Mouse (Mus musculus): Measurements from ENCODE around the gene Thsd7a. TPM values are rescaled to one million over a fixed set of nuclear protein-coding genes. Genes with fewer than 3 reads are reported as not detected.

The Thsd7a gene
- total and polyA plus RNA-seq, 3 experiments: 0.30 TPM; not detected in 2

DNA sequence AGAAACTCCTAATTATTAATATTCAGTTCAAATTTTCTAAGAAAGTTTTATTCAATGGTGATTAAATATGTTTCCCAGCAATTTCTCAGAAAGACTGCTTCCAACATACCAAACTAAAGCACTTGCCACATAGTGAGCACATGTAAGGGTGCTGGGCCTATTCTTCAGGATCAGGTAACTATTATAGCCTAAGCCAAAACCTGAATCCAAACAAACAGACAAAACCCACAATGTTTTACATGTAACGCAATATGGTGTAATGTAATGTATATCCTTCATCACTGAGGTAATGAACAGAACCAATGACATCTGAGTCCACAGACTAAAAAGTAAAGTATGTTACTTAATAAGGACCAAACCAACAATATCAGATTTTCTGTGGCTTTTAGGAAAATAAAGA lies 346.2 kb downstream of the Thsd7a start:
- dilution Hi-C loops (cut with MboI; ENCODE audit: extremely low pct_ligation_motif_present, extremely low pct_unique_long_range_greater_than_20kb, low sequenced_read_pairs) (no loop called here), in situ Hi-C loops (cut with MboI; ENCODE audit: low pct_ligation_motif_present, low pct_unique_long_range_greater_than_20kb, low sequenced_read_pairs) (no loop called here)
- DNase-seq (ENCODE audit: extremely low read depth): no peak
- Histone ChIP-seq H3K9ac (ENCODE audit: insufficient read depth, low read depth) (no peak overlapping the region), H3K4me2 (ENCODE audit: insufficient read depth, low read depth, poor library complexity, severe bottlenecking) (no peak overlapping the region), H3K27me3 (replicated peaks) (no peaks in the 10 kb centered on the region), H3K27ac (ENCODE audit: insufficient read depth, low read depth) (no peak overlapping the region), H3K9me3 (replicated peaks; ENCODE audit: low read length) (no peaks in the 10 kb centered on the region), H3K79me2 (replicated peaks; ENCODE audit: control insufficient read depth, extremely low read depth, insufficient read depth, poor library complexity, severe bottlenecking) (no peaks in the 10 kb centered on the region), H3K36me3 (replicated peaks in 1 of 2; ENCODE audit: control insufficient read depth in 1 of 2, insufficient read depth in 1 of 2, low read length in 1 of 2) (no peaks in the 10 kb centered on the region), H3K4me1 (ENCODE audit: control insufficient read depth in 1 of 2, insufficient read depth in 2 of 2) (no peaks in the 10 kb centered on the region), H3K4me3 (replicated peaks in 1 of 3; ENCODE audit: low read depth in 2 of 3, low read length in 2 of 3, poor library complexity in 1 of 3) (no peak overlapping the region)
- no peak for TF ChIP-seq TCF12 (IDR thresholded peaks at IDR 0.05; ENCODE audit: low read depth, low read length)
- TF ChIP-seq JUN (IDR thresholded peaks at IDR 0.05; ENCODE audit: insufficient read depth, low read depth, low read length): no peak
- no peak for TF ChIP-seq ZNF384 (IDR thresholded peaks at IDR 0.05; ENCODE audit: low read depth, low read length)
- no peak for TF ChIP-seq HCFC1 (IDR thresholded peaks at IDR 0.05; ENCODE audit: low read depth, low read length)
- no peak for TF ChIP-seq POLR2AphosphoS2 (IDR thresholded peaks at IDR 0.05; ENCODE audit: low read depth, low read length)
- no peak for TF ChIP-seq IRF4 (IDR thresholded peaks at IDR 0.05; ENCODE audit: low read depth, low read length)
- no peak for TF ChIP-seq ETS1 (conservative IDR thresholded peaks at IDR 0.05; ENCODE audit: low read depth, low read length)
- no peak for TF ChIP-seq JUND (conservative IDR thresholded peaks at IDR 0.05; ENCODE audit: low read depth, low read length)
- TF ChIP-seq SMC3 (IDR thresholded peaks at IDR 0.05; ENCODE audit: low read depth, low read length): no peak
- no peak for TF ChIP-seq NELFE (IDR thresholded peaks at IDR 0.05; ENCODE audit: low read depth, low read length)
- no peak for TF ChIP-seq E2F4 (IDR thresholded peaks at IDR 0.05; ENCODE audit: insufficient replicate concordance, low read depth, low read length)
- TF ChIP-seq BHLHE40 (IDR thresholded peaks at IDR 0.05; ENCODE audit: low read depth, low read length): no peak
- TF ChIP-seq MYC (IDR thresholded peaks at IDR 0.05; ENCODE audit: low read depth, low read length): no peak
- no peak for TF ChIP-seq UBTF (IDR thresholded peaks at IDR 0.05; ENCODE audit: low read depth, low read length)

DNA sequence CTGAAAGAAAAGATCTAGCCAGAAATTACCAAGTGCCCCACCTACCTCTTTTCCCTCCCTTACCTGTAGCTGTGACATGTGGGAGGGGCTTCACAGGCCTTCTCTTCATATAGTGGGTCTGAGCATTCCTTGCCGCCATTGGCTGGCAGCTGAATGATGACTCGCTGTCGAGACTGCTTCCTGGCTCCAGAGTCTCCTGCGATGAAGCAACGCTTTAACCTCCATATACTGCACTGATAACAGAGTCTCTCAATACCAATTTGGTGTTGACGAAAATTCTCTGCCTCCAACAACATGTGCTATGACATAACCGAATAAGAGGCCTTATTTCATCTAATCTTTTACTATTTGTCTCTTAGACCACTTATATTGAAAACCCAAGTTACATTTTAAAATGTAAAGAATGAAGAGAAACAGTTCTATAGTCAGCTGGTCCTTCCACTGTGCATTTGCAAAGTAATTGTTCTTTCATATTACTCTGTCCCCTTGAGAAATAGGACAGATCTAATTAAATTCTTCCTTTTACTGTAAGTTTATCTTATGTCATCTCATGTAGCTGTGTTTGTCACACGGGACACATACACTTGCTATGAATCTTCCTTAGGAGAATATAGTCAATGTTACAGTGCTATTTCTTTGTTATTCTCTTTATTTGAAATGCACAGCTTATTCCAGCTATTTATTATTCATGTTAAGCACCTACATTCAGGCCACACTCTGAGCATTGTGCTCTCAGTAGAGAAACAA lies 351.3 kb downstream of the Thsd7a start:
- DNase-seq (ENCODE audit: extremely low read depth): no peak
- no peak for TF ChIP-seq BHLHE40 (IDR thresholded peaks at IDR 0.05; ENCODE audit: low read depth, low read length)
- TF ChIP-seq MAFK (IDR thresholded peaks at IDR 0.05; ENCODE audit: insufficient replicate concordance, low read length): no peak
- no peak for TF ChIP-seq RAD21 (IDR thresholded peaks at IDR 0.05; ENCODE audit: low read depth, low read length)
- TF ChIP-seq MXI1 (IDR thresholded peaks at IDR 0.05; ENCODE audit: low read depth, low read length): no peak
- TF ChIP-seq TBP (conservative IDR thresholded peaks at IDR 0.05; ENCODE audit: low read depth, low read length): no peak
- TF ChIP-seq MEF2A (IDR thresholded peaks at IDR 0.05; ENCODE audit: borderline replicate concordance, low read depth, low read length): no peak
- no peak for TF ChIP-seq MAZ (IDR thresholded peaks at IDR 0.05; ENCODE audit: low read depth, low read length)
- TF ChIP-seq RCOR1 (conservative IDR thresholded peaks at IDR 0.05; ENCODE audit: low read depth, low read length): no peak
- TF ChIP-seq KAT2A (IDR thresholded peaks at IDR 0.05; ENCODE audit: insufficient replicate concordance, low read length): no peak
- TF ChIP-seq E2F4 (IDR thresholded peaks at IDR 0.05; ENCODE audit: insufficient replicate concordance, low read depth, low read length): no peak
- no peak for TF ChIP-seq TCF12 (IDR thresholded peaks at IDR 0.05; ENCODE audit: low read depth, low read length)
- no peak overlapping the region for H3K4me2 ChIP-seq (ENCODE audit: insufficient read depth, low read depth, poor library complexity, severe bottlenecking)
- in situ Hi-C loops (cut with MboI; ENCODE audit: low pct_ligation_motif_present, low pct_unique_long_range_greater_than_20kb, low sequenced_read_pairs): no loop called here
- H3K27ac ChIP-seq (ENCODE audit: insufficient read depth, low read depth): no peak overlapping the region
- dilution Hi-C loops (cut with MboI; ENCODE audit: extremely low pct_ligation_motif_present, extremely low pct_unique_long_range_greater_than_20kb, low sequenced_read_pairs): no loop called here
- no peak overlapping the region for H3K4me3 ChIP-seq (replicated peaks in 1 of 3; ENCODE audit: low read depth in 2 of 3, low read length in 2 of 3, poor library complexity in 1 of 3)
- no peaks in the 10 kb centered on the region for H3K27me3 ChIP-seq (replicated peaks)
- no peaks in the 10 kb centered on the region for H3K4me1 ChIP-seq (ENCODE audit: control insufficient read depth in 1 of 2, insufficient read depth in 2 of 2)
- no peaks in the 10 kb centered on the region for H3K9me3 ChIP-seq (replicated peaks; ENCODE audit: low read length)
- no peaks in the 10 kb centered on the region for H3K36me3 ChIP-seq (replicated peaks in 1 of 2; ENCODE audit: control insufficient read depth in 1 of 2, insufficient read depth in 1 of 2, low read length in 1 of 2)
- H3K9ac ChIP-seq (ENCODE audit: insufficient read depth, low read depth): no peak overlapping the region
- H3K79me2 ChIP-seq (replicated peaks; ENCODE audit: control insufficient read depth, extremely low read depth, insufficient read depth, poor library complexity, severe bottlenecking): no peaks in the 10 kb centered on the region
